Comparison of ENCODE assay signal across 8 mouse cellular contexts in genomic region chr11:97309451-97309836, GRCm38 (mm10). TPM values are rescaled to one million over a fixed set of nuclear protein-coding genes. Genes with fewer than 3 reads are reported as not detected.
A peak's percentile ranks its signal among the peaks of the same experiment; 100 is the strongest.
DNase-seq lines count a peak whose midpoint lies in the region; ATAC-seq and TF ChIP-seq lines count a peak whose summit lies in the region.

No protein-coding gene starts in this region.

- intact Hi-C loops in gastrocnemius, adult 2 months (cut with DNase I) = no loop called here
- intact Hi-C loops in left cerebral cortex, postnatal 4 days (cut with DNase I) = no loop called here

- H3K36me3 ChIP-seq in spleen, adult 2 months (ENCODE audit: control insufficient read depth, insufficient read depth, low read length) = no peaks in the 10 kb centered on the region
- no peaks in the 10 kb centered on the region for H3K36me3 ChIP-seq in hindbrain, embryonic 15.5 days

- WGBS in spleen, adult 2 months = under 1% methylated on average over 9 of the region's 9 CpGs
- WGBS in cerebellum, adult 2 months = 2% methylated on average over 9 of the region's 9 CpGs
- 2% methylated on average over 9 of the region's 9 CpGs for WGBS in hindbrain, embryonic 15.5 days

- no peak for DNase-seq in spleen, adult 2 months (ENCODE audit: low read depth in 1 of 2, low spot score in 2 of 2)
- DNase-seq in spleen, postnatal 36 days (ENCODE audit: low spot score in 2 of 2) = no peak
- DNase-seq in cerebellum, adult 2 months = peak; percentile 57 to 66
- peak; percentile 92 for DNase-seq in gastrocnemius, adult 2 months
- peak; percentile 35 for DNase-seq in left cerebral cortex, postnatal 4 days
- peak; percentile 15 for DNase-seq in mesoderm, embryonic 11.5 days (ENCODE audit: low read depth, low spot score)
- DNase-seq in testis, postnatal 10 days (ENCODE audit: low spot score) = peak; percentile 67

- peaks cover 8% of the 10 kb centered on the region for H3K27me3 ChIP-seq in spleen, adult 2 months (ENCODE audit: control insufficient read depth, insufficient read depth, low read length)
- no peaks in the 10 kb centered on the region for H3K27me3 ChIP-seq in cerebellum, adult 2 months (ENCODE audit: control insufficient read depth, insufficient read depth, low read length)
- H3K27me3 ChIP-seq in hindbrain, embryonic 15.5 days = 0 out of 2 replicates have a peak, but pooled peaks cover 3% of the 10 kb centered on the region

- ATAC-seq in hindbrain, embryonic 15.5 days (ENCODE audit: low FRiP score, low read depth) = no peak

- TF ChIP-seq CTCF in spleen, adult 2 months (IDR thresholded peaks at IDR 0.05; ENCODE audit: extremely low read depth, insufficient read depth, insufficient read length, insufficient replicate concordance) = no peak
- TF ChIP-seq CTCF in cerebellum, adult 2 months (IDR thresholded peaks at IDR 0.05; ENCODE audit: borderline replicate concordance, insufficient read depth, low read depth, low read length) = no peak
- no peak for TF ChIP-seq CTCF in gastrocnemius, adult 2 months (IDR thresholded peaks at IDR 0.05)

- H3K27ac ChIP-seq in spleen, adult 2 months (ENCODE audit: insufficient read depth, low read length) = no peak overlapping the region
- peak overlapping the region; percentile 29; the same call in 1 of the 2 replicates for H3K27ac ChIP-seq in cerebellum, adult 2 months (ENCODE audit: insufficient read depth, low read length)
- H3K27ac ChIP-seq in gastrocnemius, adult 2 months = peak overlapping the region; percentile 95
- no peak overlapping the region for H3K27ac ChIP-seq in hindbrain, embryonic 15.5 days (replicated peaks)

- H3K4me1 ChIP-seq in spleen, adult 2 months (ENCODE audit: control insufficient read depth, insufficient read depth, insufficient read length) = peaks cover 2% of the 10 kb centered on the region; the same call in 1 of the 2 replicates
- 0 out of 2 replicates have a peak, but pooled peaks cover 4% of the 10 kb centered on the region for H3K4me1 ChIP-seq in cerebellum, adult 2 months (ENCODE audit: control insufficient read depth, insufficient read depth, low read length)
- H3K4me1 ChIP-seq in hindbrain, embryonic 15.5 days (replicated peaks) = peaks cover 23% of the 10 kb centered on the region

- peak overlapping the region; percentile 71 for H3K4me2 ChIP-seq in hindbrain, embryonic 15.5 days

- H3K9ac ChIP-seq in hindbrain, embryonic 15.5 days = peak overlapping the region; percentile 46; the same call in 1 of the 2 replicates

- H3K9me3 ChIP-seq in hindbrain, embryonic 15.5 days = no peaks in the 10 kb centered on the region

- peak overlapping the region; percentile 55; the same call in 1 of the 2 replicates for H3K4me3 ChIP-seq in spleen, adult 2 months (ENCODE audit: extremely low read depth, insufficient read depth, insufficient read length)
- peak overlapping the region; percentile 67 for H3K4me3 ChIP-seq in cerebellum, adult 2 months (replicated peaks; ENCODE audit: insufficient read depth, low read depth, low read length)
- H3K4me3 ChIP-seq in gastrocnemius, adult 2 months = peak overlapping the region; percentile 83
- peak overlapping the region; percentile 37 for H3K4me3 ChIP-seq in hindbrain, embryonic 15.5 days

- no peak for TF ChIP-seq POLR2A in spleen, adult 2 months (IDR thresholded peaks at IDR 0.05; ENCODE audit: low read depth, low read length)
- TF ChIP-seq POLR2A in cerebellum, adult 2 months (IDR thresholded peaks at IDR 0.05; ENCODE audit: borderline replicate concordance, insufficient read depth, low read length) = no peak

RNA-seq across cellular contexts. Expression of gene Mrpl45, which starts 6.1 kb away (rescaled TPM):
- 5.5 and 5.6 TPM in 2 replicates for polyA plus RNA-seq in spleen, adult 2 months (2012; rRNA removed)
- 37.8 and 40.6 TPM in 2 replicates for polyA plus RNA-seq in cerebellum, adult 2 months (2012; rRNA removed)
- total RNA-seq in gastrocnemius, adult 2 months (2021) = 10 to 100 TPM; 34.1 to 50.7 TPM
- polyA plus RNA-seq in hindbrain, embryonic 15.5 days (2015; fragmentation: Nextera tagmentation; extraction: Ambion mirVana) = 36.8 and 38.2 TPM in 2 replicates
- 10 to 100 TPM; 22.8 to 23.1 TPM for total RNA-seq in left cerebral cortex, postnatal 4 days (2021)

RNA-seq across cellular contexts. Expression of gene Npepps, which starts 29.0 kb away (rescaled TPM):
- 11.2 and 11.7 TPM in 2 replicates for polyA plus RNA-seq in spleen, adult 2 months (2012; rRNA removed)
- 97.4 and 103 TPM in 2 replicates for polyA plus RNA-seq in cerebellum, adult 2 months (2012; rRNA removed)
- total RNA-seq in gastrocnemius, adult 2 months (2021) = 10 to 100 TPM; 57.6 to 77.2 TPM
- polyA plus RNA-seq in hindbrain, embryonic 15.5 days (2015; fragmentation: Nextera tagmentation; extraction: Ambion mirVana) = 131 and 142 TPM in 2 replicates
- 100 to 1,000 TPM; 178 to 180 TPM for total RNA-seq in left cerebral cortex, postnatal 4 days (2021)

RNA-seq across cellular contexts. Expression of gene Gpr179, which starts 42.4 kb away (rescaled TPM):
- polyA plus RNA-seq in spleen, adult 2 months (2012; rRNA removed) = 0.02 and 0.05 TPM in 2 replicates
- 0.62 and 0.87 TPM in 2 replicates for polyA plus RNA-seq in cerebellum, adult 2 months (2012; rRNA removed)
- under 1 TPM in 1 of 2 experiments, not detected in 1; 0.03 TPM for total RNA-seq in gastrocnemius, adult 2 months (2021)
- polyA plus RNA-seq in hindbrain, embryonic 15.5 days (2015; fragmentation: Nextera tagmentation; extraction: Ambion mirVana) = 0.12 and 0.30 TPM in 2 replicates
- under 1 TPM; 0.10 to 0.24 TPM for total RNA-seq in left cerebral cortex, postnatal 4 days (2021)

RNA-seq across cellular contexts. Expression of gene Socs7, which starts 52.9 kb away (rescaled TPM):
- polyA plus RNA-seq in spleen, adult 2 months (2012; rRNA removed) = 6.0 and 6.1 TPM in 2 replicates
- polyA plus RNA-seq in cerebellum, adult 2 months (2012; rRNA removed) = 54.3 and 61.2 TPM in 2 replicates
- 10 to 100 TPM; 43.2 to 48.6 TPM for total RNA-seq in gastrocnemius, adult 2 months (2021)
- 9.0 and 9.5 TPM in 2 replicates for polyA plus RNA-seq in hindbrain, embryonic 15.5 days (2015; fragmentation: Nextera tagmentation; extraction: Ambion mirVana)
- total RNA-seq in left cerebral cortex, postnatal 4 days (2021) = 10 to 100 TPM; 70.6 to 71.8 TPM

Comparison
In these comparisons a context has a peak if more than half of its experiments do, and no peak if none do; other contexts are left out.
1. DNase-seq: peak in cerebellum, adult 2 months (2 of 2), gastrocnemius, adult 2 months (single experiment), left cerebral cortex, postnatal 4 days (single experiment), mesoderm, embryonic 11.5 days (single experiment) and testis, postnatal 10 days (single experiment); none in spleen, adult 2 months (0 of 2) and spleen, postnatal 36 days (0 of 2).
2. H3K27ac ChIP-seq: peak in cerebellum, adult 2 months (single experiment) and gastrocnemius, adult 2 months (single experiment); none in spleen, adult 2 months (single experiment) and hindbrain, embryonic 15.5 days (single experiment).
3. Peak in every context shown above with its lines, with median percentiles within 50 percentile points of each other: H3K4me3 ChIP-seq.